Mouse (Mus musculus) cerebellum, postnatal 36 days (tissue): ENCODE data around the gene Borcs5.

Experiments
- DNase-seq, 2 experiments: peaks; one replicate each; pipeline ENCODE4 v3.0.0; 2021 to 2022; ENCODE audit warnings: mixed read lengths in 2 of 2

Borcs5 gene

GRCm38 (mm10) chr6:134719156-134719555 lies 79.8 kb downstream of the Borcs5 start:
- DNase-seq: no peak

GRCm38 (mm10) chr6:134720150-134720549 lies 80.8 kb downstream of the Borcs5 start:
- no peak for DNase-seq

GRCm38 (mm10) chr6:134721729-134722269 lies 82.5 kb downstream of the Borcs5 start:
- DNase-seq: no peak

DNA sequence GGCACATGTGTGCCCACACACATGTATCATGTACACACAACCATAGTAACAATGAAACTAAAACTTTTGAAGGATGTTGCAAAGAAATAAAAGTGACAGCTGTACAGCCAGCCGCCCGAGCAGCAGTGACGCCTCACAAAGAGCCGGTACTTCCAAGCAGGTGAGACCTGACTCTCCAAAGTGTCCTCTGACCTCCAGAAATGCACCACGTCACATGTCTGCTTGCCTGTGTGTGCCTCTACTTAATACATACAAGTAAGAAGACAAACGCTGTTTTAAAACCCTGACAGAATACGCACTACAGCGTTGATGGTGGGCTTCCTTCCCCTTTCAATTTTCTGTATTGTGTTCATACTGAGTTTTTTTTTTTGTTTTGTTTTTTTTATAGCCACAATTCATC lies 83.6 kb downstream of the Borcs5 start:
- DNase-seq: no peak

DNA sequence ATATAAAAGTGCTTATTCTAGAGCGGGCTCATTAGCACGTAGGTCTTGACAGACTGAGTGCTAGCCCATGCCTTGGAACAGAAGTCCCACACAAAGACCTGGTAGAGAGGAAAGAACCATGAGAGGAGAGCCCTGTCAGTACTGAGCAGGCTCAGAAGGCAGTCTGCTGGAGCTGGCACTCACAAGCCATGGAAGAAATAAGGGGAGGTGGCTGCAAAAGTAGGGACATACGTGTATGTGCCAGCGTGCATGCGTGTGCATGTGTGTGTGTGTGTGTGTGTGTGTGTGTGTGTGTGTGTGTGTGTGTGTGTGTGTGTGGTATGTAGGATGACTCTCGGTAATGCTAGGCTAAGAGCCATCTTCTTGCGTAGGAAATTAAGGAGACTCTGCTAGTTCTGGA lies 84.0 kb downstream of the Borcs5 start:
- DNase-seq: no peak

DNA sequence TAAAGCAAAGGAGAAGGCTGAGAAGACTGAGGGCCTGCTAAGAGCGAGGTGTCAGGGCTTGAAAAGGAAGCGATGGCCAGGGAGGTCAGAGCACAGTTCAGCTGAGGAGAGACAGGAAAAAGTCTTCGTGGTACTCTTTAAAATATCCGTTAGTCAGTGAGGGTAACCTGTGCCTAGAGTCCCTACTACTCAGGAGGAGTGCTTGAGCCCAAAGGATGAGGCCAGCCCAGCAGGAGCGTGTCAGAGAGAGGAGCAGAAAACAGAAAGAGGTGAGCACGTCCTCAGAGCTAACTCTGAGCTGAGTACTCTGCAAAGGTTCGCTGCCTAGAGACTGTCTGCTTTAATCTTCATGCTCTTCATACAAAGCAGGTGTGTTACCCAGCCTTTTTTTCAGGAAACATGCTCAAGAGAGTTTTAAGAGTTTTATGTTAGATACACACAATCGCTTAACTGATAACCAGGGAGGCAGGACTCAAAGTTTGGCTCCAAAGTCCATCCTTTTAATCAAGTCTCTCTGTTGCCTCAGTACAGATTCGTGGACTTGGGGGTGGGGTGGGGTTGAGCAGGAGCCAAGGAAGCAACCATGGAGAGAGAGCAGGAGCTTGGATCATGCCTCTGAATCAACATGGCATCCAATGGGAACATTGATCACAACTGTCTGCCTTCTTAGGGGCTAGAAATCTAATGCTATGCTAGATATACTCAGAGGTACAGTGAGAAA lies 84.7 kb downstream of the Borcs5 start:
- no peak for DNase-seq

DNA sequence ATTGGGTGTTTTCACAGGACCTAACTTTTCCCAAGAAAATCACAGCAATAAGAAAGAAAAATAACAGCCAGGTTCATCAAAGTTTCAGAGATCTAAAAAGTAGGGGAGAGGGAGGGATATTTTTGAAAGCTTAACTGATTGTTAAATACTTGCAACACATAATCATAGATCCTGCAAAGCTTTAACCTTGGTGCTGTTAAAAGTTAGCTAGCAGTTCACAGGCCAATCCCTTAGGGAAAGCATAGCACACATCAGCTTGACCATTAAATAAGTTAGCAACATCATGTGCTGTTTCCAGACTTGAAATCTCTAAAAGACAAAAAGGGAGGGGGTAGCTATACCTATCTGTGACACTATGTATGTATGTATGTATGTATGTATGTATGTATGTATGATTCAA lies 86.1 kb downstream of the Borcs5 start:
- no peak for DNase-seq

- DNase-seq: no peak
Observed at GRCm38 (mm10) chr6:134730978-134731377, 91.7 kb downstream of the Borcs5 start.

DNA sequence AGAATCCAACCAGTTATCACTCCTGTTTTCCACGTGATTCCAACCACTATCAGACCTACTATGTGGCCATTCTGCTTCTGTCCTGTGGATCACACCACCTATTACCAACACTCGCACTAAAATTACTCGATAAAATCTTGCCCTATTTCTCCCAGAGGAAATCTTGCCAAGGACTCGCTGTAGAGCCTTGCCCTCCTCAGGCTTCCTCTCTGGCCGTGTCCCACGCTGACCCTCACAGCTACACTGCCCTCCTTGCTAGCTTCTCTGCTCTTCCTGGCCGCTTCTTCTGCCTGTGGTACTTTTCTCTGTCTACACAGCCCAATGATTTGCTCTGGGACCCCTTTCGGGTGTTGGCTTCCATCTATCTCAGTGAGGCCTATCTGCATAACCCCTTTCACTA lies 93.5 kb downstream of the Borcs5 start:
- no peak for DNase-seq

- DNase-seq: no peak
Observed at GRCm38 (mm10) chr6:134733800-134734221, 94.5 kb downstream of the Borcs5 start.

DNA sequence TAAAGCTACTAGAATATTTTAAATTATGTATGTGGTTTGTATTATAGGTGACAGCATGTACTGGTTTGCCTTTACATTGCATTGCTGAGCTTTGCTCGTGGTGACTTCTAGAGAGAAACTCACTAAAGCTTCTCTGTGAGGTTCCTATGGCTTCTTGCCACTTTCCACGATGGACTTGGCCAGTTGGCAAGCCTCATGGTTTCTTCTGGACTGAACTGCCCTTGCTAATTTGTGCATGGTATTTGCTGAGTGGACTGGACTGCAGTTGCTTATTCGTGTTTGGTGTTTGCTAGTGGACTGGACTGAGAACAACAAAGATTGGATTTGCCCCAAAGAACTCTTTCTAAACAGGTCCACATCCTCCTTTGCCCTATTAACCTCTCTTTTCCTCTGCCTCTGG lies 97.5 kb downstream of the Borcs5 start:
- no peak for DNase-seq

DNA sequence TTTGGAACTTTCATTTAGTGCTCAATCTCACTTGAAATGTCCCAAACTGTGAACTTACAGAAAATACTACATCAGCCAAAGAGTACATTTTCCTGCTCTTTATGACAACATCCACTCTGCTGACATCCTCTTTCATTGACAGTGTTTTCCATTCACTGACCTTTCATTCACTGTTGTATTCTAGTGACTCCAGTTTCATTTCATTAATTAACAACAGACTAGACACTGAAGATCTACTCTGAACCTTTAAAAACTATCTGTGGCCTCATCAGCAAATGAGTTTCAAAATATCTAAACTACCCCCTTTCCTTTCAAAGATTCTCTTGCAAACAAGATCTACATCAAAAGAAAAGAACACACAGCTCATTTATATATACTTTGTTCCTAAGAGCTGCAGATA lies 104.3 kb downstream of the Borcs5 start:
- no peak for DNase-seq

DNA sequence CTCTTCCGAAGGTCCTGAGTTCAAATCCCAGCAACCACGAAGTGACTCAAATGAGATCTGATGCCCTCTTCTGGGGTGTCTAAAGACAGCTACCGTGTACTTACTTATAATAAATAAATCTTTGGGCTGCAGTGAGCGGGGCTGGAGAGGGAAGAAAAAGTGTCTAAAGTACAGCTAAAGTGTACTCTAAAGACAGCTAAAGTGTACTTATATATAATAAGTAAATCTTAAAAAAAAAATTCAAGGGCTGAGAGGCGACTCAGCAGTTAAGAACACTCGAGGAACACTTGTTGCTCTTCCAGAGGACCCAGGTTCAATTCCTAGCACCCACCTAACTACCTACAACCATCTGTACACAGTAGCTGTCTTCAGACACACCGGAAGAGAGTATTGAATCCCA lies 106.6 kb downstream of the Borcs5 start:
- DNase-seq: no peak

- DNase-seq: no peak
Observed at GRCm38 (mm10) chr6:134748126-134748525, 108.8 kb downstream of the Borcs5 start.

DNA sequence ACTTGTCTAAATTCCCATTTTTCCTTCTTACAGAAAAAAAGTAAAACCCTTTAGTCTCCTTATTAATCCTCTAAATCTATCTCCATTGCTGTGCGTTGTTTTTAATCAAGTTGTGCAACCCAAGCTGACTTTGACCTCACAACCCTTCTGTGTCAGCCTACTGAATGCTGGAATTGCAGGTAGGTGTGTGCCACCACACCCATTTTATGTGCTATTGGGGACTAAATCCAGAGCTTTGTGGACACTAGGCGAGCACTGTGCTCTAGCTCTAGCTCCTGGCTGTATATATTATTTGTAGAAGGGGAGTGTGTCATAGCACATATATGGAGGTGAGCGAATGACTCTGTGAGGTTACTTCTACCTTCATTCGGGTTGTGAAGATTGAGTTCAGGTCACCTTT lies 111.8 kb downstream of the Borcs5 start:
- no peak for DNase-seq

DNA sequence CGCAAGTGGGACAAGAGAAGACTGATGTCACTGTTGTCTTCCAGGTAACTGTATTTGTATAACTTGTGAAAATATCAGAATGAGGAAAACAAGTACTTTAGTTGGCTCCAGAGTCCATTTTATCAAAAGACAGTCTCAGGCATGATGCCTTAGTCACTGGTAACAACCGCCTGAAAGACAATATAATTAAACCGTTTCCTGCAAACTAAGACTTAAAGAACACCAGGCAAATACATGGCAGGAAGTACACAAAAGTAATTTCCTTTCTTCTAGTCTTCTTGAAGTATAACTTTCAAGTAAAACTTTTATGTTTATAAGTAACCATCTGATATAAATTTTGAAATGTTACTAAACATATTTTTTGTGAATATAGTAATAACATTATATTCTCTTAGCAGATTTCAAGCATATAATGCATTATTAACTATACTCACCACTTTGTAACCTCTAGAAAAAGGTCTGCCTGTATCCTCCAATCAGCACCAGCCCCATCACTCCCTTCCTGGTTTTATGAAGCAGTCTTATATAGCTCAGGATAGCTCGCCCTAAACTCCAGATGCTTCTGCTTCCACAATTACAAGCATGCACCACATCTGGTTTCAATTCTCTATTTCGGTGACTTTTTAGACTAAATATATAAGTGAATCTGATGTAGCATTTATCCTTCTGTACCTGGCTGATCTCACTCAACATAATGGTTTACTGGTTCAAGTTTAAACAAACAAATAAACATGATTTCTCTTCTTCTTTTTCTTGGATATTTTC lies 112.8 kb downstream of the Borcs5 start:
- no peak for DNase-seq

DNA sequence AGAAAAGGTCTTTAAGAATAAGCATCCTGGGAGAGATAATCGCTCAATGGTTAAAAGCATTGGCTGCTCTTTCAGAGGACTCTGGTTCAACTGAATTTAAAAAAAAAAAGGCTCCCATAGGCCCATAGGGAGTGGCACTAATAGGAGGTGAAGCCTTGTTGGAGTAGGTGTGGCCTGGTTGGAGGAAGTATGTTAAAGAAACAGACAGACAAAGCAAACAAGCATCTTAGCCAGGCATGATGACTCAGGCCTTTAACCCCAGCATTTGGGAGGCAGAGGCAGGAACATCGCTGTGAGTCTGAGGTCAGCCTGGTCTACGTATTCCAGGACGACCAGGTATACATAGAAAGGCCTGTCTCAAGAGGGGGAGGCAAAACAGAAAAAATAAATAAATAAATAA lies 114.1 kb downstream of the Borcs5 start:
- DNase-seq: no peak

DNA sequence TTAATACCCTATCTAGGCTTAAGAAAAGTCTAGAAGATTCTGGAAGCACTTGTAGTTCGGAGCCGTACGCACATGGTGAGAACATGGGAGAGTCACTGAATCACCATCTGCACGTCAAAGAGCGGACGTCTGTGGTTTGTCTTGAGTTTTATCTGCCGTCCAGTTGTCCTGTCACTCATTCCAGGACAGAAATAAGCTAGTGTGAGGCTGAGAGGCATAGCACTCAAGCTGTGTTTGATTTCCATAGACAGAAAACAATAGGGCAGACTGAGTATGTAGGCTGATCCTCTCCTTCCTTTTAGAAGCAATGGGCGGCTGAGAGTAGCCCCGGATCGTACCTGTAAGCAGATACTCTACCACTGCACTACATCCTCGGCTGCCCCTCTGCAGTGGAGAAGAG lies 114.5 kb downstream of the Borcs5 start:
- DNase-seq: no peak

- DNase-seq: no peak
Observed at GRCm38 (mm10) chr6:134756058-134756457, 116.7 kb downstream of the Borcs5 start.
